Mouse (Mus musculus): ENCODE data around the gene Tgfbr3.

Gene Tgfbr3

DNA sequence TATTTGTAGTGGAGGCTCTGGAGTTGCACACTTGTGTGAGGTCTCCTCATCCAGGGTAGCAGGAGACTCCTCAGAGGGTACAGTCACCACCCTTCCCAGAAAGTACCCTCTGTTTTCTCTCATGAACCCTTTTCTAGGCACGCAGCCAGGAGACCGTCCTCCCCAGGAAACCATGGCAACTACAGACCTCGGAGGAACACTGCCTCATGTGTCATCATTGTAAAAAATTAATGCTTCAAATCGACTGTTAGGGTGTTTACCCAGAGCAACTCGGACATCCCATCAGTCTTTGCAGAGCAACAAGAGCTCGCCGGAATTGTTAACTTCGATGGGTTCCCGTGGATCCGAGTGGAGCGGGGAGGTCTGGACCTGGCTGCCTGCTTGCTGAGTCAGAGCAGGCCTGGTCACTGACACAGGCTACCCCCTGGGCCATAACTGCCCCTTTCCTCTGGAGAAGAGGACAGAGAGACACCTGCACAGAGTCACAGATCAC lies 210.2 kb downstream of the Tgfbr3 start:
- no peak for DNase-seq (ENCODE audit: low spot score)

DNA sequence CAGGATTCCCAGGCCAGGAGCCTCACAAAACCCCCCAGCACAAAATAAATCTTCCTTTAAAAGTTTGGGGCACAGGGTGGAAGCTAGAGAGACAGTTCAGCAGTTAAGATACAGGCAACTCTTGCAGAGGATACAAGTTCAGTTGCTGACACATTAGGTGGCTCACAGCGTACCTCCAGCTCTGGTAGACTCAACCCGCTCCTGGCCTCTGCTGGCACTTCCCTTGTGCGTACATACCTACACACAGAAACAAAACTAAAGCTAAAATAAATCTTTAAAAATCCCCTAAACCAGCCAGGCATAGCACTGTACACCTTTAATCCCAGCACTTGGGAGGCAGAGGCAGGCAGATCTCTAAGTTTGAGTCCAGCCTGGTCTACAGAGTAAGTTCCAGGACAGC lies 211.1 kb downstream of the Tgfbr3 start:
- DNase-seq (ENCODE audit: low spot score) = no peak

DNA sequence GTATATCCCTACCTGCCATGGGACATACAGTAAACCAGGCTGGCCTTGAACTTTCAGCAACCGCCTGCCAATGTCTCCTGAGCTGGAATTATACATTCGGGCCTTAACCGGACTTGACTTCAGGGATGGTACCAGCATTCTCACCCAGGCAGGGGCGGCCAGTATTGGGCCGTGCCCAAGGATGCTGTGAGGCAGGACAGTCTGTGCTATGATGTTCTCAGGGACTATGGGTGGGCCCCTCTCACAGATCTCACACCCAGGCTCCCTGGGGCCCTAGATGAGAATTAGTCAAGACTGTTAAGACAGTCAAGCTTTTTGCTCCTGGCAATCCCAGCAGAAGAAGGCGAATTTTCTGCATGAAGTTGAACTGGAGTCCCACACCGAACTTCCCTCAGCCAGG lies 211.5 kb downstream of the Tgfbr3 start:
- DNase-seq (ENCODE audit: low spot score) = no peak

DNA sequence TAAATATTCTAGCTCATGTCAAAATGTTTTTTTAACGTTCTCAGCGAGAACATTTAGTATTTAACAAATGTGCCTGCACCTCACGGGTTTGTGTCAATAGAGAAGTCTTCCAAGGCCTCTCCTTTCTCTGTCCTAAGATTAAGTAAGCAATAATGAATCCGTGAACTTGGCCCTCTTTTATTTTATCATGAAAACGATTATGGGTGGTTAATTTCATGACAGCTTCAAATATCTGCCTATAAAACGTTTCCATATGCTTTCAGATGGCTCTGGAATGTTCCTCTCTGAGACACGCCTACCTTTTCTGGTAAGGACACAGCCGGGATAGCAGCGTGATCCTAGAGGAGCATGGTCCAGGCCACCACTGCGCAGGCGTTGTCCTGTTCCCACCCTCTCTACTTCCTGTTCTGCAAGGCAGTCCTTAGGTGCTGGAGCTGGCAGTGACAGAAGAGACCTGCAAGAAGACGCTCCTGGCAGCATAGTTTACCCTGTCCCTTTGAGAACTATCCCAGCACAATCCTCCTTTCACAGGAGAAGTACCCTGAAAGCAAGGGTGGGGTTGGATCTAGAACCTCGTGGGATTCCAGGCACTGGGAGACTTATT lies 214.3 kb downstream of the Tgfbr3 start:
- no peak for DNase-seq (ENCODE audit: low spot score)

DNA sequence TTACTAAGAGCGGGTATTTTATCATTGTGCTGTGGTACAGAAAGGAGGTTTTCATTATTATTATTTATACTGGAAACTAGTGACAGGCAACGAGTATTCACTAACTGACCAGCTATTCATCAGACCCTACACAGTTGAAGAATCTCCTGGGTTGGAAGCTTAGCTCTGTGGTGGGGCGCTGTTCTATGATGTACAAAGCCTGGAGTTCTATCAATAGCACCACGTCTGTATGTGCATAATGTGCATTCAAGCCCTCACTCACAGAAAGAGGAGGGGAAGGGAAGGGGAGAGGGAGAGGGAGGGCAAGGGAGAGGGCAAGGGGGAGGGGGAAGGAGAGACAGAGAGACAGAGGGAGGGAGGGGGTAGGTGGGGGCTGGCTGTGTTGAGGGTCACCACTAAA lies 215.1 kb downstream of the Tgfbr3 start:
- peak; percentile 26 for DNase-seq (ENCODE audit: low spot score)

DNA sequence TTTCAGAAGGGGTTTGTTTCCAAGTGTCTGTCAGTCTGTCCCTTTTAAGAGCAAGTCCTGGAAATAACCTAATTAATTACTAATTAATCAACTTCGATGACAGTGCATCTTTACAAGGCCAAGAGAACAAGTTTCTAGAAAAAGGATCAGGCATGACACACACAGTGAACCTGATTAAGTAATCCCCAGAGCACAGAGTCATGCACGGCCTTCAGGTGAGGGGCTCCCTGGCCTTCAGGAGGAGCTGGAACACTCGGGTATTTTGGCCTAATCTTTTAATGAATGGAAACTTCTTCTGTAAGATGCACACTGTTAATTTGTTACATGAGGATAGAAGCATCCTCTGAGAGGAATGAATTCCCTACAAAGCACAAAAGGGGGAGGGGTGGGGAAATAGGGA lies 215.9 kb downstream of the Tgfbr3 start:
- no peak for DNase-seq (ENCODE audit: low spot score)

DNA sequence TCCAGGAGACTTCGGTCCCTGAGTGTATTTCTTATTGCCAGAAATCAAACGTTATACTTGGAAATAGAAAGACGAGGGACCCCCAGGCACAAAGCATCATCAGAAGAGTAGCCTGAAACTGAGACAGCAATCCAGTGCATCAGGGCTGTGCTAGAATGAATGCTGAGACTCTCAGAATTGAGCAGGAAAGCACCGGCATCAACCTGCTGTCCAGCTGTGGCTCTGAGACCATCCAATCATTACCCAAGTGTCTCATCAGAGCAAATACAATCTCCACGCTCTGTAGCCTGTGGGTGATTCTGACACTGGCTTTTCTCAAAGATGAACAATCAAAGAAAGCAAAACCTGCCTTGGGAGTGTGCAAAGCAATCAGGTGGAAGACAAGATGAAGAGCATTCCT lies 221.3 kb downstream of the Tgfbr3 start:
- DNase-seq (ENCODE audit: low spot score) = no peak

DNA sequence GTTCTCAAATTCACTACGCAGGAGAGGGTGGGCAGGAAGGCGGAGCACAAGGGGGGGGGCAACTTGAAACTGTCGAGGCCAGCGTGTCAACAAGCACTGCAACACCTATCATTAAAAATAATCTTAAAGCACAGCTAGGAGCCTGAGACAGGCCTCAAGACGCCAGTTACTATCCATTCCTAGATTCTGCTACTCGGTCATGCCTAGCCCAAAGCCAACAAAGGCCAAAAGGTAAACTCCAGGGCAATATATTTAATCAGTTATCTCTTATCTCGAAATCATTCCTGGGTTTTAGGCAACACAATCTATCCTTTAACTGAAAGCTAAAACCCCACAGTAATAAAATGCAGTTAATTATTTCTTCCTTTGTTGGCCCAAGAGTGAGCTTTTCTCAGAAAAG lies 221.9 kb downstream of the Tgfbr3 start:
- no peak for DNase-seq (ENCODE audit: low spot score)

DNA sequence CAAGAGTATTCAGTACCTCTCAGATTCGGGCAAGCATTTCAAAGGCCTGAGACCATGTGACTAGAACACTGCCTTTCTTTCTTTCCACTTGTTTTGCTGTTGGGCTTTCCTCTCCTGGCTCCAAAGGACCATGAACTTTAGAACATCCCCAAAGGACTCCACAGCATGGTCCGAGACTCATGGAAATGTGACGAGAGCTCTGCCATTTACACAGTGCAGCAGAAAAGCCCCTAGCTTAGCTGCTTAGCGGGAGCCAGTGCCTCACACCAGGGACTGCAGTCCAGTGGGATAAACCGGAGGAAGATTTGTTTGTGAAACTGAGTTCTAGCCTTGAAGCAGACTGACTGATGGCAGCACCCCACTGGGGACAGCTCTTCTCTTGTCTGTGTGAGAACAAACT lies 224.5 kb downstream of the Tgfbr3 start:
- DNase-seq (ENCODE audit: low spot score) = no peak

DNA sequence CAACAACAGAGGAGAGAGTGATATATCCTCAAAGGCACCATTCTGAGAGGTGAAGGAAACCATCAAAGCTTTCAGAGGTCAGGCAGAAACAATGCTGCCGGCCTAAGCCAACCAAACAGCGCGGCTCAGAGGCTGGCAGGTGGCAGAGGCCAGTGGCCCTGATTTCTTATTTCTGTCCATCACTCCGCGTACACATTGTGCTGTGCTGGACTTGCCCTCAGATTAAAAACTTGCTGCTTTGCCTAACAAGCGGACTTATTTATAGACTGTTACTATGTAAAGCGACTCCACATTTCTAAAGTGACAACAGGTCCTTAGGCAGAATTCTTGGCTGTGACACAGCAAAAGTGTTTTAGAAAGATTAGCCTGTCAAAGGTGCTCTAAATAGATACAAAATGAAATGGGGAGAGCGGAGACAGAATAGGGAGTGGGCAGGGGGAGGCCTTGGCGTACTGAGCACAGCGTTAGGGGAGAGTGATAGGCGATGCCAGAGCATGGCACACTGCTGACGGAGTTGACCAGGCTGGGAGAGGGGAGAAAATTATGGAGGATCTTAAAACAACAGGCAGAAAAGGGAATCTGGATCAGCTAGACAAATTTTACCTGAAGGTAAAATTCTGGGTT lies 227.1 kb downstream of the Tgfbr3 start:
- no peak for DNase-seq (ENCODE audit: low spot score)

DNA sequence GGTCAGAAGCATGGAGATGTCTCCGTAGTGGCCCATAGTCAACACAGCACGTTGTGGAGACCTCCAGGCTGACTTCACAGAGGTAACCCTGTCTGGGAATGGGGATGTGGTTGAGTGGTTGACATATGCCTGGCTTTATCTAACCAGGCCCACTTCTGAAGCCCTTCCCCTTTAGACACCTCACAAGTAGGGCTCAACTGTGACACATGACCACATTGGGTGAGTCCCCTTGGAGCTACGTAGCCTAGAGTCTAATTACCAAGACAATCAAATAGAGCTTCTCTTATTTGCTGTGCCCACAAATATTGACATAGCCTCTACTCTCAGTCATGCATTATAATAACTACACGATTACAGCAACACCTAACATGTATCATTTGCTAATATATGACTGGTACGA lies 229.9 kb downstream of the Tgfbr3 start:
- DNase-seq (ENCODE audit: low spot score) = no peak

DNA sequence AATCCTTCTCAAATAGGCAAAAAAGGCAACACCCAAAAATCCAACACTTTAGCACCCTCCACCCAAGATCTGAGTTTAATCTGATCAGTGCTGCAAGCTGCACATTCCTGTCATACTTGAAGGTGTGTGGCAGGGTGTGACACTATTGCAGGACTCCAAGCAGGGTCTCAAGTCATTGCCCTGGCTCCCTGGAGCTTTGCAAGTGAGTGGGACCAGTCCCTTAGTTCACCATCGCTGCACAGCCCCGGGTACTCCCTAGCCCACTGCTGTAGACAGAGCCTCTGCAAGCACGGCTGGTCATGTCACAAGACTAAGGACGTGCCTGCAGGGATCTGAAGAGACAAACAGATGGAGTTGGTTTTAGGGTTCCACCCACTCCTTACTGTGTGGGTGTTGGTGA lies 230.8 kb downstream of the Tgfbr3 start:
- no peak for DNase-seq (ENCODE audit: low spot score)

All from embryo, embryonic 10 days (tissue).